Mouse (Mus musculus): ENCODE data around the gene Syne4.
A peak's percentile ranks its signal among the peaks of the same experiment; 100 is the strongest.

Gene Syne4

GRCm38 (mm10) chr7:30346635-30347379, 32.2 kb downstream of the Syne4 start:
- peaks cover 48% of the 10 kb centered on the region for H3K4me1 ChIP-seq (replicated peaks; ENCODE audit: low read depth, low read length)
- H3K36me3 ChIP-seq (ENCODE audit: insufficient read depth, low read length), result no peaks in the 10 kb centered on the region
- no peak for TF ChIP-seq POU5F1 (IDR thresholded peaks at IDR 0.05; ENCODE audit: borderline replicate concordance, low read length)
- no peak for TF ChIP-seq CTCF (conservative IDR thresholded peaks at IDR 0.05; ENCODE audit: low read length)
- TF ChIP-seq NANOG (IDR thresholded peaks at IDR 0.05; ENCODE audit: borderline replicate concordance, low read length), result no peak
- H3K9me3 ChIP-seq (ENCODE audit: low read length), result peaks cover 12% of the 10 kb centered on the region
- H3K27me3 ChIP-seq (ENCODE audit: insufficient read depth, low read length), result peaks cover 76% of the 10 kb centered on the region
- H3K4me3 ChIP-seq (replicated peaks; ENCODE audit: low read length), result no peak overlapping the region

GRCm38 (mm10) chr7:30347828-30348227, 33.2 kb downstream of the Syne4 start:
- Histone ChIP-seq H3K4me1 (replicated peaks; ENCODE audit: low read depth, low read length) (peaks cover 57% of the 10 kb centered on the region), H3K27me3 (ENCODE audit: insufficient read depth, low read length) (peaks cover 70% of the 10 kb centered on the region), H3K9me3 (ENCODE audit: low read length) (peaks cover 8% of the 10 kb centered on the region), H3K4me3 (replicated peaks; ENCODE audit: low read length) (peak overlapping the region; percentile 63), H3K36me3 (ENCODE audit: insufficient read depth, low read length) (no peaks in the 10 kb centered on the region)
- no peak for TF ChIP-seq POU5F1 (IDR thresholded peaks at IDR 0.05; ENCODE audit: borderline replicate concordance, low read length)
- TF ChIP-seq NANOG (IDR thresholded peaks at IDR 0.05; ENCODE audit: borderline replicate concordance, low read length), result no peak
- TF ChIP-seq CTCF (conservative IDR thresholded peaks at IDR 0.05; ENCODE audit: low read length), result no peak

GRCm38 (mm10) chr7:30353279-30353822, 38.7 kb downstream of the Syne4 start:
- Histone ChIP-seq H3K36me3 (ENCODE audit: insufficient read depth, low read length) (no peaks in the 10 kb centered on the region), H3K4me3 (replicated peaks; ENCODE audit: low read length) (no peak overlapping the region), H3K9me3 (ENCODE audit: low read length) (no peaks in the 10 kb centered on the region), H3K4me1 (replicated peaks; ENCODE audit: low read depth, low read length) (peaks cover 67% of the 10 kb centered on the region), H3K27me3 (ENCODE audit: insufficient read depth, low read length) (peaks cover 71% of the 10 kb centered on the region)
- TF ChIP-seq NANOG (IDR thresholded peaks at IDR 0.05; ENCODE audit: borderline replicate concordance, low read length) (no peak), CTCF (conservative IDR thresholded peaks at IDR 0.05; ENCODE audit: low read length) (peak; percentile 95), POU5F1 (IDR thresholded peaks at IDR 0.05; ENCODE audit: borderline replicate concordance, low read length) (no peak)

GRCm38 (mm10) chr7:30354059-30354458, 39.5 kb downstream of the Syne4 start:
- H3K9me3 ChIP-seq (ENCODE audit: low read length), result no peaks in the 10 kb centered on the region
- H3K36me3 ChIP-seq (ENCODE audit: insufficient read depth, low read length), result no peaks in the 10 kb centered on the region
- H3K4me3 ChIP-seq (replicated peaks; ENCODE audit: low read length), result no peak overlapping the region
- H3K27me3 ChIP-seq (ENCODE audit: insufficient read depth, low read length), result peaks cover 71% of the 10 kb centered on the region
- H3K4me1 ChIP-seq (replicated peaks; ENCODE audit: low read depth, low read length), result peaks cover 62% of the 10 kb centered on the region
- TF ChIP-seq CTCF (conservative IDR thresholded peaks at IDR 0.05; ENCODE audit: low read length), result no peak
- no peak for TF ChIP-seq POU5F1 (IDR thresholded peaks at IDR 0.05; ENCODE audit: borderline replicate concordance, low read length)
- TF ChIP-seq NANOG (IDR thresholded peaks at IDR 0.05; ENCODE audit: borderline replicate concordance, low read length), result no peak

GRCm38 (mm10) chr7:30358378-30359186, 44.0 kb downstream of the Syne4 start:
- no peak overlapping the region for H3K4me3 ChIP-seq (replicated peaks; ENCODE audit: low read length)
- H3K9me3 ChIP-seq (ENCODE audit: low read length), result no peaks in the 10 kb centered on the region
- H3K4me1 ChIP-seq (replicated peaks; ENCODE audit: low read depth, low read length), result peaks cover 52% of the 10 kb centered on the region
- TF ChIP-seq NANOG (IDR thresholded peaks at IDR 0.05; ENCODE audit: borderline replicate concordance, low read length), result no peak
- no peak for TF ChIP-seq POU5F1 (IDR thresholded peaks at IDR 0.05; ENCODE audit: borderline replicate concordance, low read length)
- TF ChIP-seq CTCF (conservative IDR thresholded peaks at IDR 0.05; ENCODE audit: low read length), result no peak
- no peaks in the 10 kb centered on the region for H3K36me3 ChIP-seq (ENCODE audit: insufficient read depth, low read length)
- peaks cover 83% of the 10 kb centered on the region for H3K27me3 ChIP-seq (ENCODE audit: insufficient read depth, low read length)

- peaks cover 91% of the 10 kb centered on the region for H3K27me3 ChIP-seq (ENCODE audit: insufficient read depth, low read length)
- peaks cover 59% of the 10 kb centered on the region for H3K4me1 ChIP-seq (replicated peaks; ENCODE audit: low read depth, low read length)
- H3K9me3 ChIP-seq (ENCODE audit: low read length), result no peaks in the 10 kb centered on the region
- peak overlapping the region; percentile 69 for H3K4me3 ChIP-seq (replicated peaks; ENCODE audit: low read length)
- TF ChIP-seq NANOG (IDR thresholded peaks at IDR 0.05; ENCODE audit: borderline replicate concordance, low read length) (no peak), POU5F1 (IDR thresholded peaks at IDR 0.05; ENCODE audit: borderline replicate concordance, low read length) (no peak), CTCF (conservative IDR thresholded peaks at IDR 0.05; ENCODE audit: low read length) (no peak)
- no peaks in the 10 kb centered on the region for H3K36me3 ChIP-seq (ENCODE audit: insufficient read depth, low read length)
Measured at GRCm38 (mm10) chr7:30359276-30359865, 44.8 kb downstream of the Syne4 start.

GRCm38 (mm10) chr7:30360028-30360427, 45.4 kb downstream of the Syne4 start:
- H3K36me3 ChIP-seq (ENCODE audit: insufficient read depth, low read length), result no peaks in the 10 kb centered on the region
- peaks cover 58% of the 10 kb centered on the region for H3K4me1 ChIP-seq (replicated peaks; ENCODE audit: low read depth, low read length)
- H3K9me3 ChIP-seq (ENCODE audit: low read length), result no peaks in the 10 kb centered on the region
- TF ChIP-seq CTCF (conservative IDR thresholded peaks at IDR 0.05; ENCODE audit: low read length) (no peak), POU5F1 (IDR thresholded peaks at IDR 0.05; ENCODE audit: borderline replicate concordance, low read length) (no peak), NANOG (IDR thresholded peaks at IDR 0.05; ENCODE audit: borderline replicate concordance, low read length) (no peak)
- H3K4me3 ChIP-seq (replicated peaks; ENCODE audit: low read length), result peak overlapping the region; percentile 69
- H3K27me3 ChIP-seq (ENCODE audit: insufficient read depth, low read length), result peaks cover 91% of the 10 kb centered on the region

Measured in E14TG2a.4 (cell line).